Comparison of ENCODE assay signal across 8 mouse cellular contexts in genomic region chr2:158865358-158865757, GRCm38 (mm10).
DNase-seq lines count a peak whose midpoint lies in the region; ATAC-seq and TF ChIP-seq lines count a peak whose summit lies in the region.

No protein-coding gene starts in this region.

- H3K4me1 ChIP-seq in bone marrow, adult 2 months (ENCODE audit: control insufficient read depth, insufficient read depth, low read length) = no peaks in the 10 kb centered on the region
- no peaks in the 10 kb centered on the region for H3K4me1 ChIP-seq in embryonic fibroblast, embryonic 13.5 days (ENCODE audit: control insufficient read depth, insufficient read depth, low read length)
- peaks cover 7% of the 10 kb centered on the region; the same call in 1 of the 2 replicates for H3K4me1 ChIP-seq in heart, embryonic 11.5 days (ENCODE audit: control insufficient read depth, insufficient read depth, low read length)
- 0 out of 2 replicates have a peak, but pooled peaks cover 25% of the 10 kb centered on the region for H3K4me1 ChIP-seq in kidney, embryonic 15.5 days

- no peaks in the 10 kb centered on the region for H3K36me3 ChIP-seq in heart, embryonic 11.5 days (ENCODE audit: control insufficient read depth, insufficient read depth, low read length)
- H3K36me3 ChIP-seq in kidney, embryonic 15.5 days = no peaks in the 10 kb centered on the region

- peak; percentile 65 for DNase-seq in CD4-positive helper T cell, adult 2 months (ENCODE audit: low read depth, low spot score)
- DNase-seq in liver = peak; percentile 78
- DNase-seq in naive thymus-derived CD4-positive, alpha-beta T cell, adult 2 months (ENCODE audit: low read depth) = peak; percentile 74
- DNase-seq in spleen, postnatal 4 days (ENCODE audit: low spot score in 2 of 2) = peak; percentile 74 to 90

- no peak overlapping the region for H3K4me2 ChIP-seq in heart, embryonic 11.5 days
- no peak overlapping the region for H3K4me2 ChIP-seq in kidney, embryonic 15.5 days

- H3K9ac ChIP-seq in heart, embryonic 11.5 days (ENCODE audit: low read depth, low read length) = no peak overlapping the region
- no peak overlapping the region for H3K9ac ChIP-seq in kidney, embryonic 15.5 days

- ATAC-seq in heart, embryonic 11.5 days (replicated peaks; ENCODE audit: insufficient number of reproducible peaks, low FRiP score, low TSS enrichment) = peak; percentile 24; the same call in 1 of the 2 replicates
- peak; percentile 43 for ATAC-seq in kidney, embryonic 15.5 days (replicated peaks; ENCODE audit: low FRiP score)

- peak; percentile 95 for TF ChIP-seq CTCF in bone marrow, adult 2 months (IDR thresholded peaks at IDR 0.05; ENCODE audit: control insufficient read depth, insufficient read depth, low read length)
- TF ChIP-seq CTCF in embryonic fibroblast, embryonic 13.5 days (IDR thresholded peaks at IDR 0.05; ENCODE audit: borderline replicate concordance, insufficient read depth, low read length) = peak; percentile 95

- H3K27ac ChIP-seq in bone marrow, adult 2 months (ENCODE audit: control insufficient read depth, insufficient read depth, low read depth, low read length, poor library complexity) = no peak overlapping the region
- H3K27ac ChIP-seq in embryonic fibroblast, embryonic 13.5 days (ENCODE audit: insufficient read depth, low read length) = no peak overlapping the region
- no peak overlapping the region for H3K27ac ChIP-seq in heart, embryonic 11.5 days (ENCODE audit: low read depth, low read length)
- H3K27ac ChIP-seq in kidney, embryonic 15.5 days = no peak overlapping the region

- 25% methylated on average over 10 of the region's 10 CpGs for WGBS in bone marrow, adult 2 months
- WGBS in heart, embryonic 11.5 days (ENCODE audit: insufficient replicate concordance) = 12% methylated on average over 10 of the region's 10 CpGs
- WGBS in kidney, embryonic 15.5 days = 25% methylated on average over 10 of the region's 10 CpGs

- H3K4me3 ChIP-seq in bone marrow, adult 2 months (replicated peaks; ENCODE audit: control insufficient read depth, low read depth, low read length) = no peak overlapping the region
- no peak overlapping the region for H3K4me3 ChIP-seq in embryonic fibroblast, embryonic 13.5 days (ENCODE audit: insufficient read depth, low read length)
- H3K4me3 ChIP-seq in heart, embryonic 11.5 days (ENCODE audit: low read depth, low read length) = no peak overlapping the region
- no peak overlapping the region for H3K4me3 ChIP-seq in kidney, embryonic 15.5 days (replicated peaks)

- no peak for TF ChIP-seq POLR2A in bone marrow, adult 2 months (IDR thresholded peaks at IDR 0.05; ENCODE audit: borderline replicate concordance, control insufficient read depth, low read depth, low read length)
- no peak for TF ChIP-seq POLR2A in embryonic fibroblast, embryonic 13.5 days (IDR thresholded peaks at IDR 0.05; ENCODE audit: low read depth, low read length)

- H3K27me3 ChIP-seq in heart, embryonic 11.5 days (ENCODE audit: control insufficient read depth, insufficient read depth, low read length) = peaks cover 3% of the 10 kb centered on the region; the same call in 1 of the 2 replicates
- no peaks in the 10 kb centered on the region for H3K27me3 ChIP-seq in kidney, embryonic 15.5 days

- no peaks in the 10 kb centered on the region for H3K9me3 ChIP-seq in heart, embryonic 11.5 days (replicated peaks; ENCODE audit: control insufficient read depth, low read length)
- no peaks in the 10 kb centered on the region for H3K9me3 ChIP-seq in kidney, embryonic 15.5 days (replicated peaks)
